Mouse (Mus musculus): Measurements from ENCODE around the gene Abl2. TPM values are rescaled to one million over a fixed set of nuclear protein-coding genes. Genes with fewer than 3 reads are reported as not detected.
"Not testable (repeated sequence)": the region's sequence is repeated elsewhere in the genome, so short reads cannot be mapped to it uniquely, and the experiment has no call there.

Abl2 gene
- 10 to 100 TPM; 24.4 to 26.1 TPM for total RNA-seq (2021)
- long read RNA-seq, experiment 1, partial matches to known transcripts, result 0 of 4 reads
- long read RNA-seq, experiment 1, other reads (novel, unspliced or antisense), result 4 of 4 reads
- long read RNA-seq, experiment 2, partial matches to known transcripts, result 0 of 2 reads
- long read RNA-seq, experiment 2, other reads (novel, unspliced or antisense), result 2 of 2 reads

DNA sequence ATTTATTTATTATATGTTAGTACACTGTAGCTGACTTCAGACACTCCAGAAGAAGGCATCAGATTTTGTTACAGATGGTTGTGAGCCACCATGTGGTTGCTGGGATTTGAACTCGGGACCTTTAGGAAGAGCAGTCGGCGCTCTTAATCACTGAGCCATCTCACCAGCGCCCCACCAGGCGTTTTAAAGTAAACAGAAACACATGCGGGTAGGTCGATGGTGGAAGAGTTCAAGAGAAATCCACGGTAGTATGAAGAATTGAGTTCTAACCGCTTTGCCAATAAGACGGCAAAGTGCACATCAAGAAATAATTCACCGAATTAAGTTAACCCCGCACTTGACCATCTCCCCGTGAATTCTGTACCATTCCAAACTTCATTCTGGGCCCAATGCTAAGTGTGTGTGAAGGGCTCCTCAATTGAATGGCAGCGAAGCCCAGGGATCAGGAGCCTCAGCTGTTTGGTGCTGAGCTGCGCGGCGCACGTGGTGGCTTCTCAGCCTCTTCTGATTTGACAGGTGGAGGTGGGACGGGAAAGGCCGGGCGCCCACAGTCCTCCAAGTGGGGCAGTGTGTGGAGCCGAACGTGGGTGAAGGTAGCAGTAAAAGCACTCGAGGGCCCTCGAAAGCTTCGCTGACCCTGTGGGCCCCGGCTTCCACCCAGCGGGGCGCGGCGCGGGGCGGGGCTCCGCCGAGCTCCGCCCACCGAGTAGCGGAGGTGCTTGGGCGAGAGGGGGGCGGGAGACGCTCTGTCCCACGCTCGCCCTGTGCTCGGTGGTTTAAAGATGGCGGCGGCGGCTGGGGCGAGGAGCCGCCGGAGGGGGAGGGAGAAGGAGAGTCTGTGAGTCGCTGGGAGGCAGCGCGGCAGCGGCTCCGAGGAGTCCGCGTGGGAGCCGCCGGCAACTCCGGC, at the start of gene Abl2:
Abl2 (plus strand) TSS at position 763 of the 907 bp plus-strand sequence.
- DNase-seq, result peak; percentile 89 to 92

- DNase-seq, result no peak
These were observed 38.3 kb upstream of the Abl2 start for GRCm38 (mm10) chr1:156520136-156520780.

- DNase-seq, result peak in 1 of 2 experiments; percentile 4
These were observed 36.6 kb upstream of the Abl2 start for GRCm38 (mm10) chr1:156521796-156522517.

GRCm38 (mm10) chr1:156523842-156524241, 34.7 kb upstream of the Abl2 start, which contains the start of gene Gm10031:
Gene Gm10031 (plus strand): TSS chr1:156524012.
- not testable (repeated sequence) for DNase-seq

DNA sequence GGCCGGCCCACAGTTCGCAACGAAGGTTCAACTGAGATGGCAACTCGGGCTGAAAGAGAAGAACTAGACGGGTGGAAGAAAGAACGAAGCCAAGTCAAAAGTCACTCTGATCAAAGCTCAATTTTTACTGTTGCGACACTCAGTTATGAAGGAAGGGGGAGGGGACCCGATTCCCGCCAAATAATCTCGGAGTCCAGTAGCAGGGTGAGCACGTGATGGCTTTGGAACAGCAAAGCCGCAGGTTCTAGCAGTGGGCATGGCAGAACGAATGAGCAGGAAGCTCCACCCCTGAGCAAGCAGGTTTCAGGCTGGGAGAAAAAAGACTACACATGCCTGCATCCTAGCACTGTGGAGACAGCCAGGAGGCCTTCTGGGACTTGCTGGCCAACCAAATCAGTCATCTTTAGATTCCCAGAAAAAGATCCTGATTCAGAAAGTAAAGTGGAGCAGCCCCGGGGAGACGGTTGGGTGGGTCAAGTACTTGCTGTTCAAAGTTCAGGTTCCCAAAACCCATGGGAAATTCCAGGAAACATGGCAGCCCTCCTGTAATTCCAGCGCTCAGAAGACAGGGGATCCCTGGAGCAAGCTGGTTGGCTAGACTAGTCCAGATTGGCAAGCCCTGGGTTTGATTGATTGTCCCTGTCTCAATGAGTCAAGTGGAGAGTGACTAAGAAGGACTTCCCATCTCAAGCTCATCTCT, 26.0 kb upstream of the Abl2 start:
- not testable (repeated sequence) for DNase-seq

GRCm38 (mm10) chr1:156533483-156533882, 25.1 kb upstream of the Abl2 start:
- DNase-seq, result no peak

- DNase-seq, result no peak
These were observed 24.7 kb upstream of the Abl2 start for GRCm38 (mm10) chr1:156533911-156534310.

GRCm38 (mm10) chr1:156537031-156537430, 21.6 kb upstream of the Abl2 start:
- no peak for DNase-seq

DNA sequence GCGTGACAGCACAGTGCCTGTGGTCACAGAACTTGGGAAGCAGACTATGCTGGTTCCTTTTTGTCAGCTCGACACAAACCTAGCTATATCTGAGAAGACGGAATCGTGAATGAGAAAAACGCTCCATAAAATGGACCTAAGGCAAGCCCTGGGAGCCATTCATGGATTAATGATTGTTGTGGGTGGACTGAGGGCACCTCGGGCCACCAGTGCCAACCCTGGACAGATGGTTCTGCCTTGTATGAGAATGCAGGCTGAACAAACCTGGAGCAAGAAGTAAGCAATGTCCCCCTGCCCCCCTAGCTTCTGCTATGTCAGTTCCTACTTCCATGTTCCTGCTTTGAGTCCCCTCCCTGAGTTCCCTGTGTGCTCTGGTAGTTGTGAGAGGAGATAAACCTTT, 20.9 kb upstream of the Abl2 start:
- no peak for DNase-seq

- DNase-seq, result no peak
These were observed 20.2 kb upstream of the Abl2 start for GRCm38 (mm10) chr1:156538382-156538781.

- DNase-seq, result peak; percentile 14 to 26
These were observed 18.6 kb upstream of the Abl2 start for GRCm38 (mm10) chr1:156539787-156540560.

GRCm38 (mm10) chr1:156543999-156544398, 14.6 kb upstream of the Abl2 start:
- no peak for DNase-seq

DNA sequence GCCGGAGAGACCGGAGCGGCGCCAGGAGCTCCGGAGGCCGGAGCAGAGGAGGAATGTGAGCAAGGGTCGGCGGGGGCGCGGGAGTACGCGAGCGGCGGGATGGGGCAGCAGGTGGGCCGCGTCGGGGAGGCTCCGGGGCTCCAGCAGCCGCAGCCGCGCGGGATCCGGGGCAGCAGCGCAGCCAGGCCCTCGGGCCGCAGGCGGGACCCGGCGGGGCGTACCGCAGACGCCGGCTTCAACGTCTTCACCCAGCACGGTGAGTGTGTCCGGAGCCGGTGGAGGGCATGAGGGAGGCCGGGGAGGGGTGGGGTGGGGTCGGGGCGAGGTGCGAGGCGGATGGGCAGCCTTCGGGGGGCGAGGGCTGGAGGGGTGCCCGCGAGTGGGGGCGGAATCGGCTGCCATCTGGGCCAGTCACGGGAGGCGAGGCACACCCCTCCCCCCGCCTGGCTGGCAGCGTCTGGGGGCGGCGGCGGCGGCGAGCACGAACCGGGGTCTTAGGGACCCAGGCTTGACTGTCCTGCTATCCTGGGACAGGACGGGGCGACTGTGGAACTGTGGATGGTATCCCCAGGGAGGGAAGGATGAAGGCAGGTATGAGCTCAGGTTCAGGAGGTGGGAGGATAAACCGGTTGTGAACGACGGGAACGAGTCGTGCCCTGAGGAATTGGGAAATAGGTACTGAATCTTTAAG, 509 bp downstream of the Abl2 start:
- peak; percentile 48 to 54 for DNase-seq

DNA sequence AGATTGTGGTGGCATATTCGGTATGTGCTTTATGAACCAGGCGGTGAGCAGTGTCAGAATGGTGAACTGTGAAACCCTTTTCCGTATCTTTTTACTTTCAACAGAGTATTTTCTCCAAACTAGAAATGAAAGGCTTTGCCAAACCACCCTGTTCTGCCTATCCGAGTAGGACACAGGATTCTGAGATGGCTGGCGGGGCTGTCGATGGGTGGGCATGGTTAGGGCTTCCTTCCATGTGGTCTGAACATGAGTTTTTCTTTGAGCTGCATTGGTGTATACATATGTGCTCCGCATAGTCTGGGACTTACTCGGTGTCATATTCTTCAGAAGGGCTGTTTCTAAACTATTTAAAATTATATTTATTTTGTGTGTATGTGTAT, 1.0 kb downstream of the Abl2 start:
- no peak for DNase-seq

DNA sequence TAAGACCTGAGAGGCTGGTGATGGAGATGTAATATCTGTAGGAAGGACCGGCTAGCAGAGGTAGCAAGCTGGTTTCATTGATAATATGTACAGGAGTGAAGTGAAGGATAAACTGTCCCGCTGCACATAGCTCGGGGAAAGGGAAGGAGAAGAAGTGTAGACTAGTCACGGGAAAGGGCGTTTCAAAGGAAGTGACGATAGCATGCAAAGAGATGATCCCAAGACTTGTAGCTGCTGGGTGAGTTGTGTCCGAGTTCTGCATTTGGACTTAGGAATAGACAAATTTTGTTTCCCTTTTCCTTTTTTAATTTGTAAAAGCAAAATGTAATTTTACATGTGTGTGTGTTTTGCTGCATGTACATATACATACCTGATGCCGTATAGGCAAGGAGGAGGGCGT, 1.9 kb downstream of the Abl2 start:
- DNase-seq, result peak in 1 of 2 experiments; percentile 23

DNA sequence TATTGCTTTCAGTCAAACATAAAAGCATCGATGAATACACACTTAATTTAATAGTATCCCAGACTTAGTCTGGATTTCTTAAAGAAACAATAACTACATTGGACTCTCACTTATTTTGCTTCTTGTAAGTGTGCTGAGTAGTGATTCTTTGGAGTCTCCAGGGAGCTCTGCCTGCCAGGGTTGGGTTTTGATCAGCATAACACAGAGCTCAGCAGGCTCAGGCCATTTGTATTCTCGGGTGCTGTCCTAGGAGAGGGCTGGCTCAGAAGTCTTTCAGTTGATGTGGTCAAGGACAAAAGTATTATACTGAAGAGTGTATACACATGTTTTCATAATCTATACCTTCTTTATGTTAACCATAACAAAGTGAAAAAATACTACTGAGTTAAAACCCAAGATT, 6.7 kb downstream of the Abl2 start:
- DNase-seq, result no peak

- DNase-seq, result no peak
These were observed 7.5 kb downstream of the Abl2 start for GRCm38 (mm10) chr1:156566132-156566531.

- DNase-seq, result no peak
These were observed 11.0 kb downstream of the Abl2 start for GRCm38 (mm10) chr1:156569615-156570014.

- DNase-seq, result no peak
These were observed 14.4 kb downstream of the Abl2 start for GRCm38 (mm10) chr1:156572952-156573351.

GRCm38 (mm10) chr1:156581149-156581548, 22.6 kb downstream of the Abl2 start:
- DNase-seq, result no peak
